Mouse (Mus musculus): ENCODE results near the gene Rbbp4.

DNA sequence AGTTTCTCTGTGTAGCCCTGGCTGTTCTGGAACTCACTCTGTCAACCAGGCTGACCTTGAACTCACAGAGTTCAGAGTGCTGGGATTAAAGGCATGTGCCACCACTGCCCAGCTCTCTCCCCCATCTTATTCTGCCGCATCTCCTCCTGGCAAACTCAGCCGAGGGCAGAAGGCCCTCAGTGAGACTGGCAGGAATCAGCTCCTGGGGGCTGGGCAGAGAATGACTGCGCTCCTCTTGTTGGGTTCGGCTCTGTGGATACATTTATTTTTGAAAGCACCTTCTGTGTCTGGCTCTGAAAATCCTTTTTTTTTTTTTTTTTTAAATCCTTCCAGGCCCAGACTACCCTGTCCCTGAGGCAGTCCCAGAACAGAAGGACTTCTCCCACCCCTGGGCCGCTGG is 52.4 kb downstream of the Rbbp4 start:
- TF ChIP-seq CTCF (IDR thresholded peaks at IDR 0.05) (no peak), POLR2A (IDR thresholded peaks at IDR 0.05; ENCODE audit: insufficient read depth, low read depth, low read length) (no peak)
